17 mouse cellular contexts compared by ENCODE assay signal in the genomic region with DNA sequence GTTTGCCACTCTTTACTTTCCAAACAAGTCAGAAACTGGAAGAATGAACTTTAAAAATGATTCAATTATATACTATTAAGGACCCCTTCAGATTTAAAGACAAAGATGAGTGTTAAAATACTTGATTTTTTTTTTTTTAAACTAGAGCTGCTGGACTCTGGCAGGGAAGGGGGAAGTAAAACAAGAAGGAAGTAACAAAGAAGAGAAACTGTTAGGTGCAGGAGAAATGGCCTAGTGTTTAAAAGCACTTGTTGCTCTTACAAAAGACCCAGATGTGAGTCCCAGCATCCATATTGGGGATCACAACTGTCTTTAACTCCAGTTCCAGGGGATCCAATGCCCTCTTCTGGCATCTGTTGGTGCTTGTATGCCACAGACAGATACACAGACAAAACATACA.
"Had no signal": no experiment of that assay in that cellular context is flagged by ENCODE, and none has a peak within 500 bp of the region (broad histone marks: within the 10 kb centered on the region; RNA-seq: fewer than 3 reads in every experiment).

No protein-coding gene starts in this region.

- DNase-seq: kidney, adult 9 months; kidney, postnatal 36 days; layer of hippocampus, adult 9-11 months; layer of hippocampus, postnatal 36 days; liver; liver, embryonic 13.5 days; liver, postnatal 0 days; lung, postnatal 36 days; retina, postnatal 1 day; right cerebral cortex, postnatal 4 days; thymus, postnatal 4 days had no signal

- H3K27me3 ChIP-seq: limb, embryonic 12.5 days; liver, embryonic 13.5 days; midbrain, embryonic 12.5 days; neural tube, embryonic 13.5 days had no signal

- H3K4me3 ChIP-seq: limb, embryonic 12.5 days; liver, embryonic 13.5 days; midbrain, embryonic 12.5 days; neural tube, embryonic 13.5 days had no signal

- H3K4me1 ChIP-seq: midbrain, embryonic 12.5 days had no signal

- H3K27ac ChIP-seq: kidney, postnatal 0 days; liver, embryonic 13.5 days; midbrain, embryonic 12.5 days; neural tube, embryonic 13.5 days; stomach, postnatal 0 days had no signal

- ATAC-seq: liver, postnatal 0 days; midbrain, embryonic 16.5 days had no signal

- H3K9ac ChIP-seq: limb, embryonic 12.5 days; liver, embryonic 13.5 days; liver, postnatal 0 days; midbrain, embryonic 12.5 days; neural tube, embryonic 13.5 days had no signal

- H3K9me3 ChIP-seq: limb, embryonic 12.5 days; liver, embryonic 13.5 days; midbrain, embryonic 12.5 days; neural tube, embryonic 13.5 days had no signal

- H3K4me2 ChIP-seq: limb, embryonic 12.5 days; liver, embryonic 13.5 days; midbrain, embryonic 12.5 days; neural tube, embryonic 13.5 days had no signal
